Mouse (Mus musculus): ENCODE results near the gene Abhd16a.

GRCm38 (mm10) chr17:35115046-35116019 lies 26.3 kb downstream of the Abhd16a start, which contains the start of gene Ly6g5b:
- TF ChIP-seq GATA1 (IDR thresholded peaks at IDR 0.05; ENCODE audit: borderline replicate concordance, low read length) (no peak), FLI1 (IDR thresholded peaks at IDR 0.05; ENCODE audit: low read length) (no peak)
